Mouse (Mus musculus) midbrain, embryonic 15.5 days (tissue): ENCODE results near the gene Hist1h2ac. TPM values are rescaled to one million over a fixed set of nuclear protein-coding genes. Genes with fewer than 3 reads are reported as not detected.
"Not testable (repeated sequence)": the region's sequence is repeated elsewhere in the genome, so short reads cannot be mapped to it uniquely, and the experiment has no call there.

ENCODE experiments used
- ATAC-seq: fragments of 200-750 bp; cut with Nextera tagmentation; replicated peaks from 2 replicates; pipeline ENCODE4 v1.8.0; 2017; ENCODE audit warnings: moderate TSS enrichment
- H3K27ac ChIP-seq: fragments of 300-500 bp; sonication (generic); 2 replicates; pipeline ENCODE4 v1.5.1; 2015; ENCODE audit warnings: mild to moderate bottlenecking, inconsistent platforms
- H3K27me3 ChIP-seq: fragments of 300-500 bp; sonication (generic); replicated peaks from 2 replicates; pipeline ENCODE4 v1.6.1; 2015; ENCODE audit warnings: inconsistent platforms
- H3K36me3 ChIP-seq: fragments of 300-500 bp; sonication (generic); replicated peaks from 2 replicates; pipeline ENCODE4 v1.6.1; 2015; ENCODE audit warnings: inconsistent platforms
- H3K4me1 ChIP-seq: fragments of 300-500 bp; sonication (generic); 2 replicates; pipeline ENCODE4 v1.6.1; 2015; ENCODE audit warnings: inconsistent platforms
- H3K4me2 ChIP-seq: fragments of 300-500 bp; sonication (generic); 2 replicates; pipeline ENCODE4 v1.6.1; 2015; ENCODE audit warnings: inconsistent platforms, mild to moderate bottlenecking, moderate library complexity
- H3K4me3 ChIP-seq: fragments of 300-500 bp; sonication (generic); 2 replicates; pipeline ENCODE4 v1.5.1; 2015; ENCODE audit warnings: mild to moderate bottlenecking, inconsistent platforms
- H3K9ac ChIP-seq: fragments of 300-500 bp; sonication (generic); 2 replicates; pipeline ENCODE4 v1.6.1; 2015; ENCODE audit warnings: mild to moderate bottlenecking, inconsistent platforms
- H3K9me3 ChIP-seq: fragments of 300-500 bp; sonication (generic); 2 replicates; pipeline ENCODE4 v1.6.1; 2016; ENCODE audit warnings: inconsistent platforms
- WGBS: fragments of 180-500 bp; shearing (Covaris S2); methylation state at CpG from one replicate; pipeline ENCODE4 v1.1.7; 2015; ENCODE audit warnings: mixed read lengths; 5-methylcytosine and 5-hydroxymethylcytosine counted together
- polyA plus RNA-seq: library from polyadenylated mRNA; unstranded; fragments of >200 nt; fragmentation: Nextera tagmentation; extraction: Ambion mirVana; gene quantifications from 2 replicates; pipeline ENCODE4 v1.2.1, GENCODE M21; 2015

The Hist1h2ac gene
- polyA plus RNA-seq, 1 experiment from 2014 or later: 0.37 TPM

GRCm38 (mm10) chr13:23710374-23711089 is 26.8 kb upstream of the Hist1h2ac start, which contains the start of gene Hfe:
Hfe (minus strand) TSS chr13:23710854.
- Histone ChIP-seq H3K4me3 (peak within 1 kb of the TSS; percentile 32), H3K4me1 (peaks cover 8% of the 10 kb centered on the region), H3K4me2 (peak within 1 kb of the TSS; percentile 52), H3K9me3 (no peaks in the 10 kb centered on the region), H3K9ac (peak within 1 kb of the TSS; percentile 28), H3K36me3 (no peaks in the 10 kb centered on the region), H3K27me3 (0 out of 2 replicates have a peak, but pooled peaks cover 4% of the 10 kb centered on the region), H3K27ac (no peak within 1 kb of the TSS)
- WGBS: 5% methylated on average over 17 of the region's 17 CpGs
- no peak for ATAC-seq

GRCm38 (mm10) chr13:23709714-23710373 is 26.1 kb upstream of the Hist1h2ac start:
- Histone ChIP-seq H3K9ac (peak overlapping the region; percentile 28), H3K4me3 (peak overlapping the region; percentile 32), H3K4me1 (peaks cover 8% of the 10 kb centered on the region), H3K36me3 (no peaks in the 10 kb centered on the region), H3K9me3 (no peaks in the 10 kb centered on the region), H3K27ac (no peak overlapping the region), H3K27me3 (0 out of 2 replicates have a peak, but pooled peaks cover 4% of the 10 kb centered on the region), H3K4me2 (peak overlapping the region; percentile 52)
- ATAC-seq: no peak
- 20% methylated on average over 15 of the region's 15 CpGs for WGBS

- 0 out of 2 replicates have a peak, but pooled peaks cover 4% of the 10 kb centered on the region for H3K27me3 ChIP-seq
- ATAC-seq: no peak
- no peak overlapping the region for H3K27ac ChIP-seq
- no peaks in the 10 kb centered on the region for H3K9me3 ChIP-seq
- H3K36me3 ChIP-seq: no peaks in the 10 kb centered on the region
- 85% methylated on average over 4 of the region's 4 CpGs for WGBS
- no peak overlapping the region for H3K9ac ChIP-seq
- H3K4me2 ChIP-seq: no peak overlapping the region
- no peak overlapping the region for H3K4me3 ChIP-seq
- peaks cover 8% of the 10 kb centered on the region for H3K4me1 ChIP-seq
Measured at GRCm38 (mm10) chr13:23708654-23709053, 24.9 kb upstream of the Hist1h2ac start.

GRCm38 (mm10) chr13:23708041-23708440 is 24.3 kb upstream of the Hist1h2ac start:
- Histone ChIP-seq H3K9me3 (no peaks in the 10 kb centered on the region), H3K4me3 (no peak overlapping the region), H3K9ac (no peak overlapping the region), H3K27ac (no peak overlapping the region), H3K4me2 (no peak overlapping the region), H3K27me3 (0 out of 2 replicates have a peak, but pooled peaks cover 4% of the 10 kb centered on the region), H3K36me3 (no peaks in the 10 kb centered on the region), H3K4me1 (peaks cover 8% of the 10 kb centered on the region)
- no peak for ATAC-seq
- 86% methylated on average over 4 of the region's 4 CpGs for WGBS

- Histone ChIP-seq H3K4me1 (peaks cover 8% of the 10 kb centered on the region), H3K4me3 (no peak overlapping the region), H3K9me3 (no peaks in the 10 kb centered on the region), H3K27me3 (no peaks in the 10 kb centered on the region), H3K9ac (no peak overlapping the region), H3K27ac (no peak overlapping the region), H3K36me3 (no peaks in the 10 kb centered on the region), H3K4me2 (no peak overlapping the region)
- ATAC-seq: no peak
- 95% methylated on average over 12 of the region's 12 CpGs for WGBS
Measured at GRCm38 (mm10) chr13:23706771-23707170, 23.0 kb upstream of the Hist1h2ac start.

GRCm38 (mm10) chr13:23705751-23706356 is 22.1 kb upstream of the Hist1h2ac start:
- ATAC-seq: no peak
- H3K36me3 ChIP-seq: no peaks in the 10 kb centered on the region
- H3K9me3 ChIP-seq: no peaks in the 10 kb centered on the region
- no peak overlapping the region for H3K27ac ChIP-seq
- H3K4me3 ChIP-seq: no peak overlapping the region
- H3K4me1 ChIP-seq: peaks cover 8% of the 10 kb centered on the region
- H3K4me2 ChIP-seq: no peak overlapping the region
- H3K9ac ChIP-seq: no peak overlapping the region
- 96% methylated on average over 7 of the region's 7 CpGs for WGBS
- no peaks in the 10 kb centered on the region for H3K27me3 ChIP-seq

GRCm38 (mm10) chr13:23702801-23703200 is 19.1 kb upstream of the Hist1h2ac start:
- H3K36me3 ChIP-seq, H3K27ac ChIP-seq, H3K27me3 ChIP-seq, H3K9me3 ChIP-seq, H3K4me1 ChIP-seq, H3K9ac ChIP-seq, H3K4me3 ChIP-seq, ATAC-seq, H3K4me2 ChIP-seq: not testable (repeated sequence)
- 93% methylated on average over 2 of the region's 2 CpGs for WGBS

- 85% methylated on average over 4 of the region's 4 CpGs for WGBS
Measured at GRCm38 (mm10) chr13:23702220-23702619, 18.5 kb upstream of the Hist1h2ac start.

GRCm38 (mm10) chr13:23700786-23701520 is 17.2 kb upstream of the Hist1h2ac start:
- 33% methylated on average over 8 of the region's 8 CpGs for WGBS
- H3K27me3 ChIP-seq: no peaks in the 10 kb centered on the region
- ATAC-seq: no peak

More at GRCm38 (mm10) chr13:23702220-23702619, 18.5 kb upstream of the Hist1h2ac start:
- Histone ChIP-seq H3K27ac (no peak overlapping the region), H3K4me3 (no peak overlapping the region), H3K9me3 (no peaks in the 10 kb centered on the region), H3K36me3 (no peaks in the 10 kb centered on the region), H3K9ac (no peak overlapping the region), H3K4me1 (peaks cover 14% of the 10 kb centered on the region), H3K27me3 (no peaks in the 10 kb centered on the region), H3K4me2 (no peak overlapping the region)
- ATAC-seq: no peak

GRCm38 (mm10) chr13:23699767-23700166 is 16.0 kb upstream of the Hist1h2ac start:
- Histone ChIP-seq H3K9me3 (no peaks in the 10 kb centered on the region), H3K4me1 (peaks cover 14% of the 10 kb centered on the region), H3K36me3 (no peaks in the 10 kb centered on the region), H3K4me2 (no peak overlapping the region), H3K4me3 (no peak overlapping the region), H3K9ac (no peak overlapping the region), H3K27ac (no peak overlapping the region), H3K27me3 (no peaks in the 10 kb centered on the region)
- ATAC-seq: no peak
- WGBS: 70% methylated on average over 3 of the region's 3 CpGs

More at GRCm38 (mm10) chr13:23700786-23701520, 17.2 kb upstream of the Hist1h2ac start:
- Histone ChIP-seq H3K4me2 (no peak overlapping the region), H3K27ac (no peak overlapping the region), H3K4me3 (no peak overlapping the region), H3K9ac (no peak overlapping the region), H3K36me3 (no peaks in the 10 kb centered on the region), H3K4me1 (peaks cover 14% of the 10 kb centered on the region), H3K9me3 (no peaks in the 10 kb centered on the region)

GRCm38 (mm10) chr13:23698996-23699395 is 15.2 kb upstream of the Hist1h2ac start:
- H3K4me2 ChIP-seq: peak overlapping the region; percentile 69
- 63% methylated on average over 6 of the region's 6 CpGs for WGBS
- no peaks in the 10 kb centered on the region for H3K27me3 ChIP-seq
- H3K9ac ChIP-seq: peak overlapping the region; percentile 16; the same call in 1 of the 2 replicates
- ATAC-seq: no peak
- H3K36me3 ChIP-seq: no peaks in the 10 kb centered on the region
- H3K4me3 ChIP-seq: no peak overlapping the region
- H3K4me1 ChIP-seq: peaks cover 14% of the 10 kb centered on the region
- no peak overlapping the region for H3K27ac ChIP-seq
- H3K9me3 ChIP-seq: no peaks in the 10 kb centered on the region

- Histone ChIP-seq H3K4me1 (peaks cover 14% of the 10 kb centered on the region), H3K27me3 (no peaks in the 10 kb centered on the region), H3K4me2 (peak within 1 kb of the TSS; percentile 69), H3K27ac (peak within 1 kb of the TSS; percentile 88), H3K36me3 (no peaks in the 10 kb centered on the region), H3K9ac (peak within 1 kb of the TSS; percentile 50), H3K4me3 (peak within 1 kb of the TSS; percentile 48), H3K9me3 (no peaks in the 10 kb centered on the region)
- ATAC-seq: peak; percentile 98
- WGBS: under 1% methylated on average over 21 of the region's 22 CpGs
Measured at GRCm38 (mm10) chr13:23698300-23698693, 14.5 kb upstream of the Hist1h2ac start, which contains the start of gene Hist1h4c. Hist1h4c (minus strand) TSS chr13:23698454.
